Mouse (Mus musculus) embryo, embryonic 11 days (tissue): ENCODE measurements at regions not wholly inside any gene's neighbourhood (a gene's known extent, or its start where the extent isn't known, plus 50 kb on each side); places are given as distances from the start of the nearest gene placed in this dataset.
"Not testable (repeated sequence)": the region's sequence is repeated elsewhere in the genome, so short reads cannot be mapped to it uniquely, and the experiment has no call there.

Experiments
- DNase-seq: peaks from one replicate; pipeline ENCODE4 v3.0.0-alpha.2; 2015

DNA sequence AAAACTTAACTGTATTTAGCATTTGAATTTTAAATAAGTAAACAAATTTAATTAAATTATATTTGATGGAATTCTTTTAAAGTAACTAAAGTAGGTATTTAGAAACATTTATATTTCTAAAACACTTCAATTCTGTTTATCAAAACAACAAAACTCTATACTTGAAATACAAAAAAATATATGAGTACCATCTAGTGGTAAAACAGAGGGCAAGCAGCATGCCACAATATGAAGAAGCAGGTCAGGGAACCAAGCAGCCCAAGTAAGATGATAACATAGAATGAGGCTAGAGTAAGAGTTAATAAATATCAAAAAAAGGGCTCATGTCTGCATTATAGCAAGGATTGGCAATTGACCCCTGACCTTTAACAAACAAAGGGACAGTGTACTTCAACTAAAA lies 639.7 kb downstream of the Cdh10 start:
- DNase-seq, result no peak

DNA sequence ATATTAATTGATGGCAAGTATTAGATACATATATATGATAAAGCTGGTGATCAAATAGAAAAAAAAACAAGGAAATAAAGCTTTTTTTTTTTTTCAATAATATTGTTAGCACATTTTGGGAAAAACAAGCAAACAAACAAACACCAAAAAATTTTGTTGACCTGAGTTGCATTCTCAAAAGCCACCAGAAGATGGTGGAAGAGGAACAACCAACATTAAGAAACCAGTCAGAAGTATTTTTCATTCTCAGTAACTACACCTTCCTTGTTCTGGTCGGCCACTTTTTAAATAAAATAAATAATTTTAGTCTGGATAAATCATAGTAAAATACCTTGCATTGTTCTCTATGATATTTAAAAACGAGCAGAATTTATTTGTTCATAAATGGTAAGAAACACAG lies 654.8 kb downstream of the Cdh10 start:
- peak; percentile 7 for DNase-seq

- DNase-seq, result not testable (repeated sequence)
Observed at GRCm38 (mm10) chr15:19493556-19493955, 674.8 kb downstream of the Cdh10 start.

DNA sequence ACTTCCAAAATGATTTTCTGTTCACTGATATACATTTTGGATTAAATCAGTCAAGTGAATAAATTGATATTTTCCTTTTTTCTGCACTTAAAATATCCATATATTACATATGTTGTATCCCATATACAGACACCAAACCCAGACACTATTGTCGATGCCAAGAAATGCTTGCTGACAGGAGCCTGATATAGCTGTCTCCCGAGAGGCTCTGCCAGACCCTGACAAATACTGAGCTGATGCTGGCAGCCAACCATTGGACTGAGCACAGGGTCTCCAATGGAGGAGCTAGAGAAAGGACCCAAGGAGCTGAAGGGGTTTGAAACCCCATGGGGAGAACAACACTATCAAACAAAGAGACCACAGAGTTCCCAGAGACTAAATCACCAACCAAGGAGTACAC lies 700.6 kb downstream of the Cdh10 start:
- no peak for DNase-seq

DNA sequence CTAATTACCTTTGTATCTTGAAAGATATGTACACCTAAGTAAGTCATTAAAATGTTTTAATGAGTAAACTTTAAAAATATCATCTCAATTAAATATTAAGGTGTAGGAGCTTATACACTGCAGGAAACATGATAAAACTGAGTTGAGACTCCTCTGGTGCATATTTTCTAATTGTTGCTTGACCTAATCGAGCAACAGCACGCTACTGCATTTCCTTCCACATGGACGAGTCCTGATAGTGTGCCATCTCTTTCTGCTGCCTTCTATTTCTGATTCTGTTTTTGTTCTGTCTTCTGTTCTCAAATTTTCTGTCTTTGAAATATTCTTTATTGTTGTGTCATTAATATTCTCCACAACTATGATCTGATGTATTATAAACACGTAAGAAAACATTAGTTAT lies 721.9 kb downstream of the Cdh10 start:
- DNase-seq, result no peak

- no peak for DNase-seq
Observed at GRCm38 (mm10) chr15:19549757-19550156, 731.0 kb downstream of the Cdh10 start.

GRCm38 (mm10) chr15:19584769-19585168 lies 766.0 kb downstream of the Cdh10 start:
- no peak for DNase-seq

GRCm38 (mm10) chr15:19585281-19585680 lies 766.5 kb downstream of the Cdh10 start:
- DNase-seq, result no peak

GRCm38 (mm10) chr15:19593746-19594145 lies 775.0 kb downstream of the Cdh10 start:
- no peak for DNase-seq

DNA sequence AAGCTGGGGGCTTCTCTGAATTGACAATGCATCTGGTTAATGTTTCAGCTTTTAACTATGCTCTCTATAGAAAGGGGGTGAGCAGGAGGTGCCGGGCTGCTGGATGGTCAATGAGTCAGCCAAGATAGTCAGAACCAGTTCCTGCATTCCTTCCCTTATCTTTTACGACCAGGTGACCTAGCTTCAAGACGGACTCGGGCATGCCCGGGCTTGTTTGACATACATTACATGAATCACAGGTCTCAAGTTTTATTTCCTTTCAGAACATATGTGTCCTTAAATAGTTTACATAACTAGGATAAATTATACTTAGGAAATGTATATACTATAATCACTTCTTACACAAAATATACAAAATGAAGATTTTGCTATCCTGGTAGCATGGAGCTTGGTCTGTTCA lies 803.6 kb downstream of the Cdh10 start:
- not testable (repeated sequence) for DNase-seq

- no peak for DNase-seq
Observed at GRCm38 (mm10) chr15:19667380-19667779, 781.7 kb upstream of the Cdh12 start.

DNA sequence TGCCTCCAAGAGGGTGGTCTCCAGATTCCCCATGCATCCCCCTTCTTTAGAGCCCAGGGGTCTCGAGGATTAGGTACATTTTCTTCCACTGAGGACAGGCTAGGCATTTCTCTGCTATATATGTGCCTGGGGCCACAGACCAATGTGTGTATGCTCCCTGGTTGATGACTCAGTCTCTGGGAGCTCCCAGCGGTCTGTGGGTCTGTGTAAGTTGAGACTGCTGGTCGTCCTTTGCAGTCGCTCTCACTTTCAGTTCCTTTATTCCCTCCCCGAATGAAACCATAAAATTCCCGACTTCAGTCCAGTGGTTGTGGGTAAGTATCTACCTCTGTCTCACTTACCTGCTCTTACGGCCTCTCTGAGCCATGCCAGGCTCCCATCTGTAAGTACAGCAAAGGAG lies 773.5 kb upstream of the Cdh12 start:
- no peak for DNase-seq

DNA sequence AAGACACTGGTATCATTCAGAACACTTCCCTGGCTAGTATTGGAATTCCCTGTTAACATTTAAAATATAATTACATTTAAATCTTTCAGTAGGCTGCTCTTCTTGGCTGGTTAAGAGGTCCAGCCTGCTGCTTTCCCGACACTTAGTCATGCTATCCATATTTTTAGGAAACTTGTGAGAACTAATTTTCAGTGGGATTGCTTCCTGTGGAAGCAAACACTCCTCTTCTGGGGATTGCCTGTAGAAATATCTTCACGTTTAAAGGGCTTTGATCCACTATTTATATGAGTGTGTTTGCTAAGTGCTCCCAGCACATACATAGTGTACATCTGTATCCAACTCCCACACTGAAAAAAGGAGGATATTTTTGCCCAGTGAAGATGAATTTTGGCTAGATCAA lies 761.8 kb upstream of the Cdh12 start:
- DNase-seq, result no peak

DNA sequence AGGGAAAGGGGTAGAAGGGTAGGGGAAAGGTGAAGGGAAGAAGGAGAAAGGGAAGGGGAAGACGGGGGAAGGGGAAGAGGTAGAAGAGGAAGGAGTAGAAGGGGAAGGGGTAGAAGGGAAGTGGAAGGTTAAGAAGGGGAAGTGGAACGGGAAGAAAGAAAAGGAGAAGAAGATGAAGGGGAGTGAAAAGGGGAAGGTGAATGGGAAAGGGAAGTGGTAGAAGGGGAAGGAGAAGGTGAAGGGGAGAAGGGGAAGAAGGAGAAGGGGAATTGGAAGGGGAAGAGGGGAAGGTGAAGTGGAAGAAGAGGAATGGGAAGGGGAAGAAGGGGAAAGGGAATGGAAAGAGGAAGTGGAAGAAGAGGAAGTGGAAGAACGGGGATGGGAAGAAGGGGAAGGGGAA lies 737.3 kb upstream of the Cdh12 start:
- no peak for DNase-seq
